Mouse (Mus musculus): ENCODE measurements around the gene Selenov.

Gene Selenov

DNA sequence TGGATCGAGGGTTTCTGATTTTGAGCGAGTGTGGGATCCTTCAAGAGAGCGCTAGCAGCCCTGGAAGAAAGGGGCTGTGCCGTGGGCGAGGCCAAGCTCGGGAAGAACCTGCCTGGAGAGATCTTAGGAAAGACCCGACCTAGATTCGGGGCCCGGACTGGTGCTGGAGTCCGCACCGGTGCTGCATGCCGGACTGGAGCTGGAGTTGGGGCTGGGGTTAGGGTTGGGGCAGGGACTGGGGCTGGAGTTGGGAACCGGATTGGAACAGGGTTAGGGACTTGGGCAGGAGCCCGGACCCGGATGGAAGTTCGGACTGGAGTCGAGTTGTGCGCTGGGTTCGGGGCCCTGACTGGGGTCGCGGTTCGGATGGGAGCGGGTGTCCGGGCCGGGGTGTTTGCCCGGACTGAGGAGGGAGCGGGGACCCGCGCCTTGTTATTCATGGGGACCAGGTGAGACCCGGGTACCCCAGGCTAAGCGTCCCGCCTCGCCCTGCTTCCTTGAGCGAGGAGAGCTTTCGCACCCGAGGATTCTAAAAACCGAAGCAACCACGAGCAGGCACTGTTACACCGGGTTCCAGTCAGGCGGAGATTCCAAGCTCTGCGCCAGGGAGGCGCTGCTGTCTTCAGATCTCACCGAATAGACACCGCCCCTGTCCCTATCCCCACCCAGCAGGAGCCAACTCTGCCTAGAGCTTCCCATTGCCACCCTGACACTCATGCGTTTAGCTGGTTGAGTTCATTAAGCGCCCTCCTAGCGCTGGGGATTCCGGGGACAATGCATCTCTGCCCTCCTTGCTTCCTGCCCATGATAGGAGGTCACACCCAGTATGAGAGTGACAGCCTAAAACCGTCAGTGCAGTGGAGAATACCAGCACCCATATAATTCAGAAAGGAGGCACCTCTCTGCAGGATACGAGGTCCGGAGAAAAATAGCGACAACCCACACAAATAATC, at the start of gene Selenov:
Gene Selenov, minus strand, starts transcription at position 549 of the 953 bp plus-strand sequence.
- peak; percentile 47 for DNase-seq (ENCODE audit: inconsistent ontology term)

DNA sequence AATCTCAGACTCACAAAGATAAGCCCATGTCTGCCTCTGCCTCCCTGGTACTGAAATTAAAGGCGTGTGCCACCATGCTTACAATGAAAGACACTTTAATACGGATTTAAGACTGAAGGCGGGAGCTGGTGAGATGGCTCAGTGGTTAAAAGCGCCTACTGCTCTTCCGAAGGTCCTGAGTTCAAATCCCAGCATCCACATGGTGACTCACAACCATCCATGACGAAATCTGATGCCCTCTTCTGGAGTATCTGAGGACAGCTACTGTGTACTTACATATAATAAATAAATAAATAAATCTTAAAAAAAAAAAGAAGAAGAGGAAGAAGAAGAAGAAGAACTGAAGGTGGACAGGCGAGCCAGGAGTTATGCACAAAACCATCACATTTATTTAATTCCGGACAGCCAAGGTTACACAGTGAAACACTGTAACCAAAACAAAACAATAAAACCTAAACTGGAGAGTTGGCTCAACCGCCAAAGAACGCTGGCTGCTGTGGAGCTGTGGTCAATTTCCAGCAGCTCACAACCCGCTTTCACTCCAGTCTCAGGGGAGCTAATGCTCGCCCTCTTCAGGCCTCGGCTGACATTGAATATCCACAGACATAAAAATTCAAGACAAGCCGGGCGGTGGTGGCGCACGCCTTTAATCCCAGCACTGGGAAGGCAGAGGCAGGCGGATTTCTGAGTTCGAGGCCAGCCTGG, 48.4 kb upstream of the Selenov start:
- peak; percentile 35 for DNase-seq (ENCODE audit: inconsistent ontology term)

DNA sequence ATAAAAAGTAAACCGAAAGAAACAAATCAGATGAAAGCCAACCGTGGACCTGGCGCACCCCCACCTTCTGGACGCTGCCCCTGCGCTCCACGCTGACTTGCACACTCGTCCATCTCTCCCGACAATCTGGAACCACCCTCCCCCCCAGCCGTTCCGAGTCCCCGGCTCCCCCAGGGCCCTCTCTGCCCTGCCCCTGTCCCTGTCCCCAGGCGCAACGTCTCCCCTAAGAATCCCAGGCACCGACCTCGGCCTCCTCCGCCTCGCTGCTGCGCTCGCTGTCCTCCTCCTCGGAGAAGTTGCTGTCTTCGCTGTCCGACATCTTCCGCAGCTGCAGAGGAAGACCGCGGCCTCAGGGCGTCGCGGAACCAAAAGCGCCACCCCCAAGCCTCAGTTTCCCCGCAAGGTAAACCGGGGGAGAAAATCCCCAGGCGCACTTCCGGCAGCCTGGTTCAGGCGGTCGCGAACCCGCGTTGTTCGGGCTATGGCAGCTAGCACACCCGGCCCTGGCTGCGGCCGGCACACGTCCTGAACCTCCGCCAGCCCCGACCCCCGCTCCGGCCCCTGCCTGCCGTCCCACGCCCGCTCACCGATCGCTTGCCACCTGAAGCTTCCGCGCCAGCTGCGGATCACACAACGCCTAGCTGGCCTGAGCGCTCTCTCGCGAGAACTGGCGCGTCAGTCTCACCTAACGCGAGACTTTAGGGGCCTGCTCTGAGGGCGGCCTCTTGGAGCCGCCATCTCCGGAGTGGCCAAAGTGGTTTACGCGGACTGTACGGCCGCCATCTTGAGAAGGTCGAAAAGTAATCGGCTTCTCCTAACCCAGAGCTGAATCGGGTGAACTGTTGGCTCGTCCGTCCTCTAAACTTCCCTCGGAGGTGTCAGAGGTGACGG, 47.4 kb upstream of the Selenov start, which contains the start of gene Supt5:
Gene Supt5, minus strand, starts transcription at position 639 of the 891 bp plus-strand sequence.
- peak; percentile 95 for DNase-seq (ENCODE audit: inconsistent ontology term)

DNA sequence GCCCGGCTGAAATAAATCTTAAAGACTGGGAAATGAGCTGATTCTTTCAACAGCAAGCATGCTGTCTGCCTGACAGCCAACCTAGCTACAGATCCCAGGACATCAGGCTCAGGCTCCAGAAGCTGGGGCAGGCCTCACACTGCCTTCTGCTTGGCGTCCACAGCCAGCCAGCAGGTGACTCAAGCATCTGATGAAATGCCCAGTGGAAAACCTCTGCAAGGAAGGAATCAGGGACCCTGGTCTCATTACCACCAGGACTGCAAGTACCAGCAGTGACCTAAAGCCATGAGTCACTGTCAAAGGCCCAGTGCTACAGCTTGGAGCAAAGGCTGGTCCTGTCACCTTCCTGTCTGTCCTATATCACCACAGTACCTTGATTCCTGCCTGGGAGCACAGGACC, 44.5 kb upstream of the Selenov start:
- no peak for DNase-seq (ENCODE audit: inconsistent ontology term)

DNA sequence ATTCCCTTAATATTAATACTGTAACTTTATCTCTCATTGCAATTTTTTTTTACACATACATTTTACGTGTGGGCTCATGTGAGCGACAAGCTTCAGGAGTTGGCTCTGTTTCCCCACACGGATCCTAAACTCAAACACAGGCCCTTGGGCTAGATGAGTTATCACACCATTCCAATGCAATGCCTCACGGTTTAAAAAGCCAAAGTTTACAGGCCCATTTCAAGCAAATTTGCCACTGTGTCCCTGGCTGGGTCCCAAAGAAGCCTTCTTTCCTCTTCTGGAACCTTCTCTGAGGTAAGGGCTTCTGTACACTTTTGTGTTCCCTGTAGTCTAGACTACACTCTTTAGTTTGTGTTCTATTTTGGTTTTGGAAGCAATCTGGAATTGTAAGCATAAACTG, 43.5 kb upstream of the Selenov start:
- no peak for DNase-seq (ENCODE audit: inconsistent ontology term)

DNA sequence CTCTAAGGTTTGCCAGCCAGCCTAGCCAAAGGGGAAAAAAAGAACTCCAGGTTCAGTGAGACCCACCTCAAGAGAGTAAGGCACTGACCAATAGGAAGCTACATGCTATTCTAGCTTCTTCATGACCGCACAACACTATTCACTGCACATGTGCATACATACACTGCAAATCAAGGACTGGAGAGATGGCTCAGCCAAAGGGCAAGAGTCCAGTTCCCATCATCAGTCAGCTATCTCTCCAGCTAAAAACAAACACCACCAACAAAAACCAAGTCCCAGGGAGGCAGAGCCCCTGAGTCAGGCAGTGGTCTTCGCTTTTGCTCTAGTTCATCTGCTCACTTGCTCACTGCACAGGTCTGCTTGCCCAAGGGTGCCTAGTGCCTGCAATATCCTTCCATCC, 37.3 kb upstream of the Selenov start:
- DNase-seq (ENCODE audit: inconsistent ontology term), result no peak

DNA sequence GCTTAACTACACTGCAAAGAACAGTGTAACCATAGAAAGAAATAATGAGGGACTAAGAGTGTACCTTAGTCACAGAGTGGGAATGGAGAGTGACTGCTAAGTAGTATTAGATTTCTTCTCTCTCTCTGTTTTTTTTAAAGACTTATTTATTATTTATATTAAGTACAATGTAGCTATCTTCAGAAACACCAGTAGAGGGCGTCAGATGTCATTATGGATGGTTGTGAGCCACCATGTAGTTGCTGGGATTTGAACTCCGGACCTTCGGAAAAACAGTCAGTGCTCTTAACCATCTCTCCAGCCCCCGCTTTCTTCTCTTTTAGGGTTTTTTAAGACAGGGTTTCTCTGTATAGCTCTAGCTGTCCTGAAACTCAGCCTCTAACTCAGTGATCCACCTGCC, 35.5 kb upstream of the Selenov start:
- DNase-seq (ENCODE audit: inconsistent ontology term), result no peak

DNA sequence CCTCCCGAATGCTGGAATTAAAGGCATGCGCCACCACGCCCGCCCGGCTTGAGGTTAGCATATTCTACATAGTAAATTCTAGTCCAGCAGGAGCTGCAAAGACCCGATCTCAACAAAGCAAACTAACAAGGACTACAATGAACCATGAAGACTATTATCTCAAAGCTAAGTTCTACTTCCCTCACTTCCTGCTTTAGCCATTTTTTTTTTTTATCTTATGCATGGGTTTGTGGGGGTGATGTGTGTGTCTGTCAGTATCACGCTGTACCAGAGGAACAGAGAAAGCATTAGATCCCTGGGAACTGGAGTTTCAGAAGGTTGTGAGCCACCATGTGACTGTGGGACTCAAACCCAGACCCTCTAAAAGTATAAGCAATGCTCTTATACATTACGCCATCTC, 34.3 kb upstream of the Selenov start:
- DNase-seq (ENCODE audit: inconsistent ontology term), result no peak

DNA sequence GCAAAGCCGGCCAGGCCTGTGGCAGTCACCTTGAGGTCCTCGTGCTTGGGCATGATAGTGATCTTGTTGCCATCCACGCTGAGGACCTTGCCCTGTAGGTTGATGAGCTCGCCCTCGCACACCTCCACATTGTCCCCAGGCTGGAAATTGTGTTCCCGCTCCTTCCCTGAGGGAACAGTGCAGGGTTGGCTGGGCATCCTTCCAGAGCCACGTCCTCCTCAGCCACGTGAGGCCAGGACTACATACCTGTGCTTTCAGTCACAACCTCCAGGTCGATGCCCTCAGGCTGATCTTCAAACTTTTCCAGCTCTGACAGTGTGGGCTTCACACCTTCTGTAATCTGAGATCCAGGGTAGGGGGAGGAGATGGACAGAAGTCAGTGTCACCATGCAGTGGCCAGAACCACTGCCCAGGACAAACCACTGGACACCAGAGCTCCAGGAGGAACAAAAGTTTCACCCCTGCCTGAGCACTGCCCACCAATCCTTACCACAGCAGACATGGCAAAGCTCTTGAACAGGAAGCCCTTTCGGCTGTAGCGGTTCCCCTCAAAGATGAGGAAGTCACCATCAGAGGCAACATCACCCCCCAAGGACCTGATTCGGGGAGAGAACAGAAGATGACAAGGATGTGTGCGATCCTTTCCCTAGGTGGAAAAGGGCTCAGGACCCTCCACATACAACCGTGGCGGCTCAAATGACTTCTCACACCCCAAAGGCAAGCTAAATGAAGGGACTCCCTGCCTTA, 31.2 kb upstream of the Selenov start:
- DNase-seq (ENCODE audit: inconsistent ontology term), result no peak

DNA sequence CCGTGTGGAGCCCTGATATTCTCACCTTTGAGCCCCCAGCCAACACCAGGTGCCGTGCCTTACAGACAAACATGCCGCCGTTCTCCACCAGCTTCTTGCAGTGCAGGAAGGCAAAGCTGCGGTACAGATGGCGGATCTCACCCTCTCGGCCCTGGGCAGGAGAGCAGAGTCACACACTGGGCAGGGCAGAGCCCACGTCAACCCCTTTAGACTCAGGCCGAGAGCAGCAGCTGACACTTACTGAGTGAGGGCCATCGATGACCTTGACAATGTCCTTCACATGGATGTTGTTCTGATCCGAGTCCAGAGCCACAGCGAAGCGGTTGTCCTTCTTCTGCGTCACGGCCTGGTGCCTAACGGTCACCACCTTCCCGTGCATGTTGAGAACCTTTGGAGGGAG, 27.7 kb upstream of the Selenov start:
- no peak for DNase-seq (ENCODE audit: inconsistent ontology term)

DNA sequence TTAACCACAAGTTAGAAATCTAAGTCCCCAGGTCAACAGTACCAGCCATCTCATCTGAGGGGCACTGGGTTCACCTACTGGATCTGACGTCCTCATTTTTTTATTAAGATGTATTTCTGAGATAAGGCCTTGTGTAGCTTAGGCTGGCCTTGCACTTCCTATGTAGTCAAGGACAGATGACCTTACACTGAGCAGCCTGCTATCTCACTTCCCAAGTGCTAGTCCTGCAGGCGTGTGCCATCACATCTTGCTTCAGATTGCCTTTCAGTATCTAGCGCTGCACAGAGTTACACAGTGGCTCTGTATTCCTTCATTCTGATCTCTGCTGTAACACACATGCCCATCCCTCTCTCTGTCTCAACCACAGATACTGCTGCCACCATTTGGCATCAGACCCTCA, 27.1 kb upstream of the Selenov start:
- DNase-seq (ENCODE audit: inconsistent ontology term), result no peak

DNA sequence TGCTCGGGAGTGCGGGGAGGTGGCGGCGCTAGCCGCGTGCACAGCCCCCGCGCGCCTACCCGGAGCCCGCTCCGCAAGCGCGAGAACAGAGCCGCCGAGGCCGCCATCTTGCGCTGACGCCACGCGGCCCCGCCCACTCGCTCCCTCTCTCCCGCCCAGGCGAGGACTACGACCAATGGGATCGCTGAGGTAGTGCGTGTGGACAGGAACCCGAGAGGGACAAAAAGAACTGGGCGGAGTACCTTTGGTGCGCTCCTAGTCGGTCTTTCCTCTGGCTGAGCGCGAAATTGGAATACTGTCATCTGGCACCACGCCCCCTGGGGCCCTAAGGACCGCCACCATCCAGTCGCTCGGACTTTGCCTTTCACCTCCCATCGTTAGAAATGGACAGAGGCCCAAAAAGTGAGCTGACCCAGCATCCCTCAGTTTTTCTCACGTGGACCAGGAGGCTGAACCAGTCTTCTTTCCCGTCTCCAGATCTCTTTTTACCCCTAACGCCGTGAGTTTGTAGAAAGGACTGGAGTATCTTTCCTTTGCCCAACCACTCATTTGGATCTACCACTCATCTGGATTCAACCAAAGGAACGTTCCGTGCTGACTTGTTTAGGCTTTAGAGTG, 21.0 kb upstream of the Selenov start, which contains the start of gene Timm50:
Gene Timm50, minus strand, starts transcription at position 147 of the 618 bp plus-strand sequence.
- peak; percentile 97 for DNase-seq (ENCODE audit: inconsistent ontology term)

DNA sequence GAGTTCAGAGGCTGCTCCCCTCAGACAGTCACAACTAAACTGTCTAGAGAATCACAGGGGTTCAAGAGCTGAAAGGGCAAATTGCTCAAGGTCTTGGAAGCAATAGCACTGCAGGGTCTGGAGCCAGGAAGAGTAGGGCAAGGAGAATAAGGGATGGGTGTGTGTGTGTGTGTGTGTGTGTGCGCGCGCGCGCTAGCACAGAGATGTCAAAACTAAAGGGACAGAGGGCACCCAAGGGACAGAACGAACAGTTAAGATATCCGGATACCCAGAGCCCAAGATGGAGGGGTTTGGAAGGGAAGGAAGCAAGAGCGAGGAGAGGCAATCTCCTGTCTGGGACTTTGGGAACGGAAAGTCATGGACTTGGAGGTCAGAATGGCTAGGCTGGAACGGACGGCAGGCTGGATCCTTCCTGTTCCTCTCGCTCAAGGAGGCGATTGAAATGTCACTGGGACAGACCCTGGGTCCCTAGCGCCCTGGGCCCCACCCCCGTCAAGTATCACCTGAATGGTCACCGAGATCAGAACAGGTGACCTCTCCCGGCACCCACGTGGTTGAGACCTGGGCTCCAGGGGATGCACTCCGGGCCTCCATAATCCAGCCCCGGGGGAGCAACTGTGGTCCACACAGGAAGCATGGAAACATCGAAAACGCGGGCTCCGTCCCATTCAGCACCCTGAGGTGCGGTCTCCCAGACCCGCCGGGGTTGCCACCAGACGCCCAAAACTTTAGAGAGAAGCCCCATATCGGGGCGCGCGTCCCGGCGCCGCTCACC, 20.4 kb upstream of the Selenov start:
- no peak for DNase-seq (ENCODE audit: inconsistent ontology term)

DNA sequence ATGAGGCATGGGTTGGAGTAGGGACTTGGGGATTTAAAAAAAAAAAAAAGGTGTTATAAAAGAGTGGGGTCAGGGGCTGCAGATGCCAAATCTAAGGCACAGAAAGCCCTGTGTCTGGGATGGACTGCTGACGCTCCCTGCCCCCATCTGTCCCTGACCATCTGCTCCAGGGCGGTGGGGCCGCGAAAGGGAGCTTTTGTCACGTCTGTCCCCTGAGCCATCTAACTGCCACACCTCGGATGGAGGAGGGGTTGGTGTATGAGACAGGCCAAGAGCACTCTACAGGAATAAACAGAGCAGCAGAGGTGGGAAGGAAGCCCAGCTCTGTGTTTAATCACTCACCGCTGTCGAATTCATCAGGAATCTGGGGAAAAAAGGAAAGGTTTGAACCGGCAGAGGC, 18.8 kb upstream of the Selenov start:
- no peak for DNase-seq (ENCODE audit: inconsistent ontology term)

DNA sequence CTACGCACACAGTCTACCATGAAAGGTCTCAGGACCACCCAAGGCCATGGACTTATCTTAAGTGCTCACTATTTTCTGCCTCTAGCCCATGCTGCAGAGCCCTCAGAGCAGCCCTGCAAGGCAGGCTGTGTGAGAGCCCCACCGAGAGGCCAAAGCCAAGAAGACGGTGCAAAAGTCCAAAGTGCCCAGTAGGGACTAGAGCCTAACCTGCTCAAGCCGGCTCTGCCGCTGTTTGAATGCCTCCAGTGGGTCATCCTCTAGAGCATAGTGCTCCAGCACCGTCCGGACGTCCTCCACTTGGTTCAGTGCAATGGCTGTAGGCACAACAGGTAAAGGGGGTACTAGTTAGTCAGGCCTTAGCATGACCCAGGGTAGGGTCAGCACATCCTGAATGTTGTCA, 15.2 kb upstream of the Selenov start:
- no peak for DNase-seq (ENCODE audit: inconsistent ontology term)

DNA sequence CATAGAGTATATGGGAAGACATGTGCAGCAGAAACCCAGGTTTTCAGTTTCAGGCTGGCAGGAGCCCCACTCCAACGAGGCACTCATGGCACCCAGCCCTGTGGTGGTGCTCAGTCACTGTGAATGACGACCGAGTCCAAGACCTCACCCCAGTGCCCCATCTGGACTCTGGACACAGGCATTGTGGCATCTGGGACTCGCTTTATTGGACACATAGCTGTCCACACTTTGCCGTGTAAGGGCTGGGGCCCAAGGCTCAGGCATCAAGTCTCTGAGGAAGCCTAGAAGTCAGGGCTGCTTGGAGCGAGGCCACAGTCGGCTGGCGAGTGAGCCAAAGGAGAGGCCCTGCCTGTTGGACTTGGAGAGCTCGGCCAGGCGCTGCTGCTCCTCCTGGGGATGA, 14.7 kb upstream of the Selenov start:
- no peak for DNase-seq (ENCODE audit: inconsistent ontology term)

DNA sequence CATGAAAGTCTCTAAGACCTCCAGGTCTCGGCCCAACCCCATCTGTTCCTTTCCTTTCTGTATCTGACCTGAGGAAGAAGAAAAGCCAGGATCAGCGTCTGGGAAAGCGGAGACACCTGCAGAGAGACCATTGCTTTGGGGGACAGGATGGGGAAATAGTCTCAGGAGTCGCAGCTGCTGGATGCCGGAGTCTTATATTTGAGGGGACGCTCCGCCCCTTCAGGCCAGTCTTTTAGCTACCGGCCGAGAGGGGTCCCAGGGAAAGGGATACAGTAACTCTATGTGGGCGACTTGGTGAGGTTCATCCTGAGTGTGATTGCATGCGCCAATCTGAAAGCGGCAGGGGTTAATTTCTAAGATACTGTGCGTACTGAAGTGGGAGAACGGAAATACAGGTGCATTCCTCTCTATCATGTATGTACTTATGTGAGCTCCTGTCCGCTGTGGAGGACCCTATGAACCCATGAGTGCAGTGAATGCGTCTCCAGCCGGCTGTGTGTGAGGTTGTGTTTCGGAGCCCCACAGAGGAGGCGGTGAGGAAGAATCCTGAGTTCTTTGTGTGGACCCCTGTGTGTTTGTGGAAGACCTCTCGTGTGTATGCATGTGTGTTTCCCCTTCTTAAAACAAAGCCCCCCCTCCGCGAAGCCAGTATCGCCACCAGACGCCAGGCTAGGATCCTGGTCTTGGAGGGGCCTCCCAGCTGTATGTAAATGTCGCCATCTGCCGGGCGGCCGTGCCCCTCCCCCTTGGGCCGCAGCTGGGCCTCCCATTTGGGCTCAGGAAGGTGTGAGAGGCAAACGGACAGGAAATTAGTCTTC, 10.8 kb upstream of the Selenov start, which contains the start of gene Dll3:
Gene Dll3, minus strand, starts transcription at position 623 of the 818 bp plus-strand sequence.
- peak; percentile 66 for DNase-seq (ENCODE audit: inconsistent ontology term)

DNA sequence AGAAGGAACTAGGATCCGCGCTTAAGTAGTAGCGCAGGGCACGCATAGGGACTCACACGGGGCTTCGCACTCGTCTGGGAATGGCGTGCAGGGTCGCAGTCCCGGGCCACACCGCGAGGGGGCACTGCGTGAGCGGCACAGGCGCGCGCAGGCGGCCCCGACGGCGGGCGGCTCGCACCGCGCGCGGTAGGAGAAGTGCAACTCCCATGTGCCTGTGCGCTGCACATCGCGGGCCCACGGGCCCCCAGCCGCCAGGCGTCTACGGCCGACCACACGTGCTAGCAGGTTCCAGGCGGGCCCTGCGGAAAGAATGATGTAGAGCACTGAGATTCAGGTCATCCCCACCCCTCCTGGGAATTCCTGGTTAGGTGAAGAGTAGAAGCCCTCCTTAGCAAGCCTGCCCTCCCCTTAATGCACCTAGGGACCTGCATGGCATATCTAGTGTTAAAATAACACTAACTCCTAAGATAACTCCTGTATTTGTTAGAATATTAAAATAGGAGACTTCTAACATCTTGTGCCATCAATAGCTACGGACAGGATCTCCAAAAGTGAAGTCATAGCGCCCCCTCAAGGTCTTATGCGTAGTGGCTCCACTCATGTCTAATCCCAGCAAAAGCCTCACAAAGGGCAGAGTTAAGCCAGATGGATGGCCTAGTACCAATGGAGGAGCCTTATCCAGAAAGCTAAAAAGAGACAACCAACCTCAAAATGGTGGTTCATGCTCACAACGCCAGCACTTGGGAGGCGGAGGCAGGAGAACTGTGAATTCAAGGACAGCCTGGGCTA, 8.0 kb upstream of the Selenov start:
- peak; percentile 66 for DNase-seq (ENCODE audit: inconsistent ontology term)
